Mouse (Mus musculus) testis, postnatal 10 days (tissue): ENCODE data around the gene Hist1h2bb.
"Not testable (repeated sequence)": the region's sequence is repeated elsewhere in the genome, so short reads cannot be mapped to it uniquely, and the experiment has no call there.

ENCODE experiments used
- DNase-seq: peaks from one replicate; pipeline ENCODE4 v3.0.0; 2021; ENCODE audit warnings: low spot score

The Hist1h2bb gene

GRCm38 (mm10) chr13:23749563-23750121, 3.1 kb downstream of the Hist1h2bb start:
- DNase-seq: no peak

GRCm38 (mm10) chr13:23750839-23751477, 4.4 kb downstream of the Hist1h2bb start, which contains the start of gene Hist1h2ab:
TSS of gene Hist1h2ab (plus strand) at chr13:23751126.
- DNase-seq: not testable (repeated sequence)

GRCm38 (mm10) chr13:23751478-23751956, 5.0 kb downstream of the Hist1h2bb start:
- no peak for DNase-seq

GRCm38 (mm10) chr13:23752067-23752741, 5.7 kb downstream of the Hist1h2bb start, which contains the start of gene Hist1h3b:
TSS of gene Hist1h3b (plus strand) at chr13:23752267.
- DNase-seq: peak; percentile 93

- no peak for DNase-seq
Observed at GRCm38 (mm10) chr13:23752742-23753172, 6.2 kb downstream of the Hist1h2bb start.

GRCm38 (mm10) chr13:23753314-23754078, 7.0 kb downstream of the Hist1h2bb start:
- no peak for DNase-seq

GRCm38 (mm10) chr13:23755000-23755399, 8.5 kb downstream of the Hist1h2bb start:
- DNase-seq: no peak

GRCm38 (mm10) chr13:23756790-23757189, 10.3 kb downstream of the Hist1h2bb start, which contains the start of gene Hist1h4b:
TSS of gene Hist1h4b (plus strand) at chr13:23757013.
- peak; percentile 84 for DNase-seq

DNA sequence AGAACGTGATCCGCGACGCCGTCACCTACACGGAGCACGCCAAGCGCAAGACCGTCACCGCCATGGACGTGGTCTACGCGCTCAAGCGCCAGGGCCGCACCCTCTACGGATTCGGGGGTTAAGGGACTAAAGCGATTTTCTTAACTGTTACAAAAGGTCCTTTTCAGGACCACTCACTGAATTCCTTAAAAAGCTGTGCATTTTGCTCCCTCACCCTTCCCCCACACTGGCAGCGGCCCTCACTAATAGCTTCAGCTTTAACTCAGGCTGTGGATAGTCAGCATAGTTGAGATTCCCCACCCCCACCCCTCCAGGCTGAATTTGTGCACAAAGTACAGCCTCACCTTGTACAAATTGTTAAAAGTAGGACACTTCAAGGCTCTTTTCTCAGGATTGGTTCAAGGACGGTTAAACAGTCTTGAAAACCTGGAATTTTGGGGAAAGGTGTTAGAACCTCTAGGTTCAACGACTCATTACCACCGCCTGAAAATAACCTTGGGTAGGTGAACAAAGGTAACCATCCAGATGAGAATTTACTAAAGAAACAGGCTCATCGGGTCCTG, 10.8 kb downstream of the Hist1h2bb start:
- DNase-seq: no peak

GRCm38 (mm10) chr13:23757921-23758320, 11.4 kb downstream of the Hist1h2bb start:
- DNase-seq: no peak

DNA sequence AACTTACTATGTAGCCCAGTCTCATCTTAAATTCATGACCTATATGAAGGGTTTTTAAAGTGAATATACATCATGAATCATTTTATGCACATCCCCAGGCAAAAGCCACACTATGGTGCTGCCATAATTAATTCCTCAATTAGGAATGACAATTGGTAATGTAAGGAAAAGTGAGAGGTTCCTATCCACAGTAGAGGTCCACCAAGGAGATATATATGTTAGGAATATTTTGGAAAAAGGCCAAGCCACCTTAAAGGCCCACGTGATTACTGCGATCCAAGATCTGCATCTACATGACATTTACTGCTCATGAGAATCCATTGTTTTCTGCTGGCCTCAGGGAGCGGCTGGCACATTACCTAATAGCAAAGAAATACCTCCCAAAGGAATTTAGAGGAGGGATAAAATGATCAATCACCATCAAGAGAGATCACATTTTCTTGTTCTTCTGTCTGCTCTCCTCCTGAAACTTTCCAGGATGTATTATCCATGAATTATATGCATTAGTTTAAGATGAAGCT, 12.8 kb downstream of the Hist1h2bb start:
- no peak for DNase-seq

DNA sequence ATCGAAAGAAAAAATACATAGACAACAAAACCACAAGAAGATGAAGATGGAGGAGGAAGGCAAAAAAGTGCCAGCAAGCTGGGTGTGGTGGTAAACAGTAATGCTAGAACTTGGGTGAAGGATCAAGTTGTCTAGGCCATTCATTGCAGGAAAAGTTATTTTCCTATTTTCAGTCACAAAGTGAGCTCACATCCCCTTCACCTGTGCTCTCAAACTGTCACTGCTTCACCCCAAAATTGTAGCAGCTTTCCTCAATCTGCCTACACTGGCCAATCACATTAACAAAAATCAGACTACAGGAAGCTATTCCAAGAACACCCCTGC, 13.3 kb downstream of the Hist1h2bb start:
- no peak for DNase-seq

DNA sequence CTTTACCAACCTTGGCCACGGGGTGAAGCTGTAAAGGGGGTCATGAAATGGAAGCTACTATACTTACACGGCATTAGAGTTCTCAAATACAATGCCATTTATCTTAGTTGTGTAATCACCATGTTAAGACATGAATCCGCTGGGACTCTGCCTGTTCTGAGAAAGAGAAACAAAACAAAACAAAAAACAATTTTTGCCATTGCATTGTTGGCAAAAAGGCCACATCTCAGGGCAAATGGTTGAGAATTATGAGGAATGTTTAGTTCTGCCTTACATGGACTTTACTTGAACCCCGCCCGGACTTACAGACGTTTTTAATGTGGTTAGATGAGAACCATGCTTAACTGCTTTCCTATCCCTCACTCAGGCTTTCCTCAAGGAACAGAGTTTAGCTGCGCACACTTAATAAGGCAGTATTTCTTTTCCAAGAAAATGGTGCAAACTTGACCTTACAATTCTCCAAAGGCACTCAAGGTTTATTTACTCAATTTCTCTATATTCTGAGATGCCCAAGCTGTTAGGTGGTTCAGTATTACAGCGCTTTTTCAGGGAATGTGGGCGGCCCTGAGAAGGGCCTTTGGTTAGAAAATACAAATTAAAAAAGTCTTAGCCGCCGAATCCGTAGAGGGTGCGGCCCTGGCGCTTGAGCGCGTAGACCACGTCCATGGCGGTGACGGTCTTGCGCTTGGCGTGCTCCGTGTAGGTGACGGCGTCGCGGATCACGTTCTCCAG, 13.9 kb downstream of the Hist1h2bb start:
- no peak for DNase-seq

- peak; percentile 99 for DNase-seq
Observed at GRCm38 (mm10) chr13:23760972-23761864, 14.7 kb downstream of the Hist1h2bb start, which contains the start of gene Hist1h4a. TSS of gene Hist1h4a (minus strand) at chr13:23761230.

DNA sequence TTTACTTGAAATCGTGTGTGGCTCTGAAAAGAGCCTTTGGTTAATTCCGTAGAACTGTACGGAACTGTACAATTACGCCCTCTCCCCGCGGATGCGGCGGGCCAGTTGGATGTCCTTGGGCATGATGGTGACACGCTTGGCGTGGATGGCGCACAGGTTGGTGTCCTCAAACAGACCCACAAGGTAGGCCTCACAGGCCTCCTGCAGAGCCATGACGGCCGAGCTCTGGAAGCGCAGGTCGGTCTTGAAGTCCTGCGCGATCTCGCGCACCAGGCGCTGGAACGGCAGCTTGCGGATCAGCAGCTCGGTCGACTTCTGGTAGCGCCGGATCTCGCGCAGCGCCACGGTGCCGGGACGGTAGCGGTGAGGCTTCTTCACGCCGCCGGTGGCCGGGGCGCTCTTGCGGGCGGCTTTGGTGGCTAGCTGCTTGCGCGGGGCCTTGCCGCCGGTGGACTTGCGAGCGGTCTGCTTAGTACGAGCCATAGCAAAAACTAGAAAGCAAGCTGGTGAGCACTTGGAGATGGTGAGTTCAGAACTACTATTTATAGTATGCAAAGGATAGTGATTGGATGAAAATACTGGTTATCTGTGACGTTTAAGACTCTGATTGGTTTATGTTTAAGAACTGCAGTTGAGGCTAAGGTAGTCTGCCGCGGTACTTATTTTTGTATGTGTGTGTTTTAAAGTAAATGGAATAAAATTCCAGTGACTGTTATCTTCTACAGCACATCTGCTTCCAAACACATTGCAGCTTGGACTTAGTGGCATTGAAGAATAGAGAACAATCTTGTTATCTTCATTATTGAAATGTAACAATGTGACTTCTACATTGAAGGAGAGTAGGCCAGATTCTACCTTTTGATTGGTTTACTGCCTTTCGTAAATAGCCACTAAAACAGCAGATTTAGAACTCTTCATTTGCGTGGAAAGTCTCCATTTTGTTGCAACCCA, 15.6 kb downstream of the Hist1h2bb start, which contains the start of gene Hist1h3a:
Gene Hist1h3a, minus strand, starts transcription at position 516 of the 951 bp plus-strand sequence.
- not testable (repeated sequence) for DNase-seq

DNA sequence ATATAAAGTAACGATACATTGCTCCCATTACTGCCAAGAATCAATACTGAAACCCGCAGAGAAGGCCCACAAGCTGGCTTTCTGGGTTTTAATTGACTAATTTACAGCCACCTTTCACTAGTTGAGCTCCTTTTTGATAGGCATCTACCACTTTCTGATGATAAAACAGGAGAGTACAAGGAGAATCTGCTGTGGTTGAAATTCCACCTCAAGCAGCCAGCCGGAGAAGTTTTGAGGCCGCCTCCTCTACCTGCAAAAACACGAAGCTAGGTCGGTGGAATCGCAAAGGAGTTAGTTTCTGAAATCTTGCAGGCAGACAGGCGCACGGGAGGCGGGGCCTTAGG, 16.7 kb downstream of the Hist1h2bb start:
- DNase-seq: peak; percentile 89

DNA sequence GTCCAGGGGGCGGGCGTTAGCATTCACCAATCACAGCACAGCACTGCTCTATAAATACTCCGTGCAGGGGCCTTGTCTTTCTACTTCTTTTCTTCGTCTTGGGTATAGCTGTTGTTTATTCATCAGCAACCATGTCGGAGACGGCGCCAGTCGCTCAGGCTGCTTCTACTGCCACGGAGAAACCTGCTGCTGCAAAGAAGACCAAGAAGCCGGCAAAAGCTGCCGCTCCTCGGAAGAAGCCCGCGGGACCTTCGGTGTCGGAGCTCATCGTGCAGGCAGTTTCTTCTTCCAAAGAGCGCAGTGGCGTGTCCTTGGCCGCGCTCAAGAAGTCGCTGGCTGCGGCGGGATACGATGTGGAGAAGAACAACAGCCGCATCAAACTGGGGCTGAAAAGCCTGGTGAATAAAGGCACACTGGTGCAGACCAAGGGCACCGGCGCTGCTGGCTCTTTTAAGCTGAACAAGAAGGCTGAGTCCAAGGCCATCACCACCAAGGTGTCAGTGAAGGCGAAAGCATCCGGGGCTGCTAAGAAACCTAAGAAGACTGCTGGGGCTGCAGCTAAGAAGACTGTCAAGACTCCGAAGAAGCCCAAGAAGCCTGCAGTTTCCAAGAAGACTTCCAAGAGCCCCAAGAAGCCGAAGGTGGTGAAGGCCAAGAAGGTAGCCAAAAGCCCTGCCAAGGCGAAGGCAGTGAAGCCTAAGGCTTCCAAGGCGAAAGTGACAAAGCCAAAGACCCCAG, 17.2 kb downstream of the Hist1h2bb start, which contains the start of gene Hist1h1a:
Gene Hist1h1a, plus strand, starts transcription at position 81 of the 738 bp plus-strand sequence.
- no peak for DNase-seq
